Mouse (Mus musculus): ENCODE data around the gene Htra1. TPM values are rescaled to one million over a fixed set of nuclear protein-coding genes. Genes with fewer than 3 reads are reported as not detected.
A peak's percentile ranks its signal among the peaks of the same experiment; 100 is the strongest.

Gene Htra1
- total RNA-seq, 2 experiments from 2014 or later: 34.2 to 42.4 TPM

GRCm38 (mm10) chr7:130934654-130935053, 1.3 kb upstream of the Htra1 start:
- DNase-seq (ENCODE audit: low spot score): no peak

- DNase-seq (ENCODE audit: low spot score): no peak
Measured at GRCm38 (mm10) chr7:130935421-130935792, 504 bp upstream of the Htra1 start.

GRCm38 (mm10) chr7:130936472-130936951, 601 bp downstream of the Htra1 start:
- DNase-seq (ENCODE audit: low spot score): peak; percentile 58

- no peak for DNase-seq (ENCODE audit: low spot score)
Measured at GRCm38 (mm10) chr7:130937266-130937841, 1.4 kb downstream of the Htra1 start.

- no peak for DNase-seq (ENCODE audit: low spot score)
Measured at GRCm38 (mm10) chr7:130938005-130938404, 2.1 kb downstream of the Htra1 start.

GRCm38 (mm10) chr7:130938896-130939295, 3.0 kb downstream of the Htra1 start:
- no peak for DNase-seq (ENCODE audit: low spot score)

GRCm38 (mm10) chr7:130940733-130941132, 4.8 kb downstream of the Htra1 start:
- no peak for DNase-seq (ENCODE audit: low spot score)

GRCm38 (mm10) chr7:130943280-130943895, 7.5 kb downstream of the Htra1 start:
- peak; percentile 57 for DNase-seq (ENCODE audit: low spot score)

GRCm38 (mm10) chr7:130944766-130945475, 9.0 kb downstream of the Htra1 start:
- no peak for DNase-seq (ENCODE audit: low spot score)

- no peak for DNase-seq (ENCODE audit: low spot score)
Measured at GRCm38 (mm10) chr7:130945730-130946129, 9.8 kb downstream of the Htra1 start.

GRCm38 (mm10) chr7:130946303-130946702, 10.4 kb downstream of the Htra1 start:
- no peak for DNase-seq (ENCODE audit: low spot score)

GRCm38 (mm10) chr7:130948563-130949208, 12.8 kb downstream of the Htra1 start:
- DNase-seq (ENCODE audit: low spot score): no peak

- DNase-seq (ENCODE audit: low spot score): no peak
Measured at GRCm38 (mm10) chr7:130949331-130949751, 13.4 kb downstream of the Htra1 start.

- DNase-seq (ENCODE audit: low spot score): no peak
Measured at GRCm38 (mm10) chr7:130950482-130950881, 14.6 kb downstream of the Htra1 start.

GRCm38 (mm10) chr7:130951004-130951403, 15.1 kb downstream of the Htra1 start:
- DNase-seq (ENCODE audit: low spot score): no peak

- no peak for DNase-seq (ENCODE audit: low spot score)
Measured at GRCm38 (mm10) chr7:130953376-130953775, 17.5 kb downstream of the Htra1 start.

GRCm38 (mm10) chr7:130954177-130954601, 18.3 kb downstream of the Htra1 start:
- DNase-seq (ENCODE audit: low spot score): no peak

GRCm38 (mm10) chr7:130958551-130958950, 22.6 kb downstream of the Htra1 start:
- no peak for DNase-seq (ENCODE audit: low spot score)

- DNase-seq (ENCODE audit: low spot score): peak; percentile 92
Measured at GRCm38 (mm10) chr7:130959868-130960267, 24.0 kb downstream of the Htra1 start.

- DNase-seq (ENCODE audit: low spot score): no peak
Measured at GRCm38 (mm10) chr7:130961429-130961828, 25.5 kb downstream of the Htra1 start.

GRCm38 (mm10) chr7:130964686-130965085, 28.8 kb downstream of the Htra1 start:
- peak; percentile 50 for DNase-seq (ENCODE audit: low spot score)

GRCm38 (mm10) chr7:130965396-130965795, 29.5 kb downstream of the Htra1 start:
- no peak for DNase-seq (ENCODE audit: low spot score)
